Mouse (Mus musculus): ENCODE measurements at regions not wholly inside any gene's neighbourhood (a gene's known extent, or its start where the extent isn't known, plus 50 kb on each side); places are given as distances from the start of the nearest gene placed in this dataset.

DNA sequence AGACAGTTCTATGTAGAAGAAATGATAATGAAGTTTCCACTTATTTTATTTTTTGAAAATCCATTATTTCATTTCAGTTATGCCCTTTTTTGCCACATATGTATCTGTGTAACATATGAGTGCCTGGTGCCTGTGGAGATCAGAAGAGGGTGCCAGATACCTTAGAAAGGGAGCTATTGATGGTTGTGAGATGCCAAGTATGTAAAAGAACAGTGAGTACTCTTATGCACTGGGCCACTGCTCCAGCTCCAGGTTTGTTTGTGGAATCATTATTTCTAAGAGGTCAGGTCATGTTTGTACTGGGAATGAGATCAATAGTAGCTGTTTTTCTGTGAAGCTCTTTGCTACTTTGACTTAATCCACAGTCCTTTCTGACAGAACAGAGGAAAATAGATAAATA lies 68.1 kb downstream of the Cenpw start:
- DNase-seq (ENCODE audit: low spot score in 2 of 2): no peak
- intact Hi-C loops (cut with DNase I): no loop called here

DNA sequence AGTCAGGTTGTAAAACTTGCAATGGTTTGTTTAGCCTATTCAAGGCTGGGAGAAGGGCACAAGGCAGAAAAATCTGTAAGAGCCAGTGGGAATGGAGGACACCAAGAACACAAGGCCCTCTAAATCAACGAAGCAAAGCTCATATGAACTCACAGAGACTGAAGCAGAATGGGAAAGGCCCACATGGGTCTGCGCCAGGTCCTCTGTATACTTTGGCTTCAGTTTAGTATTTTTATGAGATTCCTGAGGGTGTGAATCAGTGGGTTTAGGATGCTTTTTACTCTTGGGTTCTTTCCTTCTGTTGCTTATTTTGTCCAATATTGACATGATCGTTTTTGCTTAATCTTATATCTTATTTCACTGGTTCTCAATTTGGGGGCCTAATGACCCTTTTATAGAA lies 90.0 kb downstream of the Cenpw start:
- DNase-seq (ENCODE audit: low spot score in 2 of 2): no peak
- intact Hi-C loops (cut with DNase I): no loop called here

DNA sequence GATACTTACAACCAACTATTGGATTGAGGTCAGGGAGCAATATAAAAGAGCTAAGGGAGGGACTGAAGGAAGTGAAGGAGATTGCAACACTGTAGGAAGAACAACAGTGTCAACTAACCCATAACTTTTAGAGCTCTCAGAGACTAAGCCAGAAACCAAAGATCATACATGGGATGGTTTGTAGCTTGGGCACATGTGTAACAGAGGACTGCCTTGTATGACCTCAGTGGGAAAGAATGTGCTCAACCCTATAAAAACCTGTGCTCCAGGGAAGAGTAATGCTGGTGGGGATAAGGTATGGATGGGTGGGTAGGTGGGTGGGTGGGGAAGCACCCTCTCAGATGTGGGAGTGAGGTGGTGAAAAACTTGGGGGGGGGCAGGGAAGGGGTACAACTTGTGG lies 97.9 kb downstream of the Cenpw start:
- intact Hi-C loops (cut with DNase I): no loop called here

DNA sequence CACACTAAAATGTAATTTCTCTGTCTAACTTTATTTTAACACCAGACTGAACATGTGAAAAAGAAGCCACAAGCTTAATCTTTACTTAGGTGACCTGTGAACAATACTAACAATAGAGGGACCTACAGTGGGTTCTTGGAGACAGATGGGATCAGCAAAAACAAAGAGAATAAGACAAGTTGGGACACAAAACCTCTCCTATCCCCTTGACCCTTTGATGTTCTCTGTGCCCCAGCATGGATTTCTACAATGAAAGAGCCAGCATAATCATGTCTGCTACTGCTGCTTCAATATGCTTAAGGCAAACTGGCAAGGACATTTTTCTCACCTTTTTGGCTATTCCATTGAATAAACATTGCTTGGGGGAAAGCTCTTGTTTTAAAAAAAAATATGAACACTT lies 105.8 kb downstream of the Cenpw start:
- intact Hi-C loops (cut with DNase I): loop anchor here (10.0 kb wide), 1 partner anchor 560 kb away; the partner anchor contains the start of gene Rspo3
- no peak for DNase-seq (ENCODE audit: low spot score in 2 of 2)

More for the DNA sequence above, 97.9 kb downstream of the Cenpw start:
- no peak for DNase-seq (ENCODE audit: low spot score in 2 of 2)

DNA sequence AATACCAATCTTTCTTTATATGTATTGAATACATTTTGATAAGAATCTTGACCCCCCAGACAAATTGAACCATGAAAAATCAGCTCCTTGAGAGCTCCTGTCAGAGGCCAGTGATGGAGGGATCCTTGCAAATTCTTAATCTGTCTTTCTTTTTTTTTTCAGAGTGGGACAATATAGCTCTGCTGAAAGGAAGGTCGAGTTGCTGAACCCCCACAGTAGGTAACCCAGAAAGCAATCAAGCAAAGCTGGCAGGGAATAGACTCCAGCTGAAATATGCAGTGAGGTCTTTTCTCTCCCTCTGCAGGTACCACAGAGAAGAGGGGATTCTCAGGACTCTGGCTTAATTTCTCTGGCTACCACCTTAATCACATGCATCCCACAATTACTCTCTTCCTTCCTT lies 108.8 kb downstream of the Cenpw start:
- DNase-seq (ENCODE audit: low spot score in 2 of 2): no peak
- intact Hi-C loops (cut with DNase I): loop anchor here (10.0 kb wide), 1 partner anchor 557 kb away; the partner anchor contains the start of gene Rspo3

DNA sequence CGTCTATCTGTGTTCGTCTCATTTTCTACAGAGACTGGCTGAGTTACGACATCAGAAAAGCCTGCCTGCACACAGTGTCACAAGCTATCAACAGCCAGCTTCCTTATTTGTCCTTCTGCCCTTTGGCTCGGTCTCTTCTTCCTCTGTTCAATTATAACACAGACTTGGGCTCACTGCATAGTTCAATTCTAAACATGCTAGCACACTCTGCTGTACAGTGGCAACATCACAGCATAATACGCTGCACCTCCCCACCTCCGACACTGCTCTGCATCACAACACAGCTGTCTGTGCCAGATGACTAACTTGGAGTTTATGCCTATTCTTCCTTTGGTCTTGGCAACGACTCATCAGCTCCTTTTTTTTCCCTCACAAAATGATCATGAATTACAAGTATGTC lies 111.0 kb downstream of the Cenpw start:
- intact Hi-C loops (cut with DNase I): no loop called here
- peak; percentile 36 to 55 for DNase-seq (ENCODE audit: low spot score in 2 of 2)

DNA sequence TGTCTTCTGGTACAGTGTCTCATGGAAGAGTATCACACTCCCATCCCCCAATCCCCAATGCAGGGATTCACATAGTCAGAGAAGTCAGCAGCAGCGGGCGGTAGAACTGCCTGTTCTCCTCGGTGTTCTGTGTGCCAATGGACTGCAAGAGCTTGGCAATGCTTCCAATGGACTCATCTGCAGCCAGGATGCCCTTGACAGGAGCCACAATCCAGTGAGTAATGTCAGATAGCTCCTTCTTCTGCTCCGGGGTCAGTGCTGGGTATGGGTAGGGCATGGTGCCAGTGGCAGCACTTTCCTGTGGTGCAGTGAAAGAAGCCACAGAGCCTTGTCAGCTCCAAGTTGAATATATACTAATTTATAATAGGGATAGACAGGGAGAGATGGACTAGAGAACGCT lies 115.3 kb downstream of the Cenpw start:
- intact Hi-C loops (cut with DNase I): no loop called here
- DNase-seq (ENCODE audit: low spot score in 2 of 2): no peak

DNA sequence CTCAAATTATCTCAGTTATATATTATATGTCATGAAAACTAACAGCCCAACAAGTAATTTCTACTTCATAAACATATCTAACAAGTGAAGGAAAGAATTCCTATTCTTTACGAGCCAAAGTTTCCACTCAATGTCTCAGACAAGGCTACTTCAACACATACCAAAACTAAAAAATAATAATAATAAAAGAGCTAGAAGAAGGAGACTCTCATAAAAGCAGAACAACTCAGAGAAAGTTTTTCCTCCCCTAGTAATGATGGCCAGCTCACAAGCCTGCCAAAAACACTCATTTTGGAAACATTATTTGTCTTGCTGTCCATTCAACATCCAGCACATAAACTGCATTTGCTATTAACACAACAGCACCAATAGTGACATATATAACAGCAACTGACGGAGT lies 133.7 kb downstream of the Cenpw start:
- intact Hi-C loops (cut with DNase I): no loop called here
- DNase-seq (ENCODE audit: low spot score in 2 of 2): no peak

DNA sequence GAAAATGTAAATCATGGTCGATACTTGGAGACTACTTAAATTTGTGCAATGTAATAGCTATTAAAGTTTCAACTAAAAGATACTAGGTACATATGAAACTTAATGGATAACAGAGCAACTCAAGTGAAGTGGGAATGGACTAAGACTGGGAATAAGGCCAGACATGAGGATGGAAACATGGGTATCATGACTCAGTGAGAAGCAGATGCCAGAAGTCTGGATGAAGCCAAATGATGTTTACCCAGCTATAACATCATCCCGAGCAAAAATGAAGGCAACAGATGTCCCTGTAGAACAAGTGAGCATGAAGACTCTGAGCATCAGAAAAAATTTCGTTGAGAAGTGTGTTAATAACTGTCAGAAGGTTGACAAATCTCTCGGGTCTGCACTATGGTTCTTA lies 169.7 kb downstream of the Cenpw start:
- intact Hi-C loops (cut with DNase I): no loop called here
- peak; percentile 3 to 18 for DNase-seq (ENCODE audit: low spot score in 2 of 2)

DNA sequence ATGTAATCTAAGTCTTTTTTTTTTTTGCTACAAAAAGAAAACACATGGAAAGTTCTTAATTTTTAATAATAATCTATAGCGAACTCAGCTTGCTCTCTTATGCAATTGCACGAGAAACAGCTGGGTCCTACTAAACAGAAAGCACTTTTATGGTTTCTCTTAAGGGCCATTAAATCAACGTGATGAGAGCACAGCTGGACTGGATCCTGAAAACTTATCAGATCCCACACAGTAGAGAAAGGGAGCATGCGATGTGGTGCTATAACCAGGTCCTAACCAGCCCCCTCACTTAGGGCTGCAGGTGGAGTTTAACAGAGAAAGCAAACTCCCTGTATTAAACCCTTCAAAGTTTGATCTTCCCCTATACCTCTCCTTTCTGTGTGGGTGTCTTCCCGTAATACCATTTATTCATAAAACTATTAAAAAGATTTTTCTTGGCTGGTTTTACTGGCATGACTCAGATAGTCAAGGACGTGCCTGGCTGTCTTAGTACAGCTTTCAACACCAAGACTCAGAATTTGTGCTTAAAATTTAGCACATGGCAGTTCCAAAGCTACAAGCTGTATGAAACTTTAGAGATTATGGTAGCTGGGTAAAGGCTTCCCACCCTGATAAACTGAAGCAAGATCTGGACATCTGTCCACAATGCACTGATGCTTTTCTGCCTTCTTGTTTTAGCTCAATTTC lies 197.3 kb downstream of the Cenpw start:
- no peak for DNase-seq (ENCODE audit: low spot score in 2 of 2)
- intact Hi-C loops (cut with DNase I): no loop called here

DNA sequence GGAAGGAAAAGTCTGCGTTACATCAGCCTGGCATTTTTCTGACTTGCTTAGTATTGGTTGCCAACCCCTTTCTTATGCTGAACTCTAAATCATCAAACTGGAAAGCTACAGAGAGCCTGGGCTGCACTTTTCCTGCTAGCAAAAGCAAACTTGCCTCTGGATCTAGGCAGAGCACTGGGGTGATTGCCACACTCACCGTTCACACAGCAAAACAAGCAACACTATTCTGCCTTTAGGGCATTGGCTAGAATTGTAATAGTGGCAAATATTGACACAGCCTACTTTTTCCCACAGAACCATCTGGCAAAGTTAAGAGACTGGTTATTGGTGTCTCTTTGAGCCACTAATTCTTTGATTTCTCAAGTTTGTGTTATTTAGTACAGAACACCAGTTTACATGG lies 199.5 kb downstream of the Cenpw start:
- intact Hi-C loops (cut with DNase I): no loop called here
- DNase-seq (ENCODE audit: low spot score in 2 of 2): no peak

DNA sequence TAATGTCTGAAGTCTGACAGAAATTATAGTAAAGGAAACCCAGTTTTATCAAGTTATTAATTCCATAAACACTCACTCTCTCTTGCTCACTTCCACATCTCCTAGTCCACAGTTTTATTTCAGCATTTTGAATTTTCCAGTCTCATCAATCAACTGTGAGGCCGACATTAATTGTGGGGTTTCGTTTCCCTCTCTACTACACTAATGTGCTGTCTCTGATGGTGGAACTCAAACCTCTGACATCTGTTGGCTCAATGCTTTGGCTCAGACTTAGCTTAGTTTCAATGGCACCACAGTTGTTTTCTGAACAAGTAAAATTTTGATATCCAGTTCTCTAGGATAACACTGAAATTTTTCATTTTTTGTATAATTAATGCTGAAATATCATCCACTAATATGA lies 218.8 kb downstream of the Cenpw start:
- intact Hi-C loops (cut with DNase I): no loop called here
- DNase-seq (ENCODE audit: low spot score in 2 of 2): no peak
